Mouse (Mus musculus): ENCODE results near the gene Samd5.

GRCm38 (mm10) chr10:9625356-9625755, 49.7 kb downstream of the Samd5 start:
- TF ChIP-seq HCFC1 (IDR thresholded peaks at IDR 0.05; ENCODE audit: borderline replicate concordance, insufficient read depth, low read length) (no peak), ZC3H11A (IDR thresholded peaks at IDR 0.05; ENCODE audit: borderline replicate concordance, low read depth, low read length) (no peak)
